Mouse (Mus musculus): ENCODE data around the gene Brd3os.

Brd3os gene

DNA sequence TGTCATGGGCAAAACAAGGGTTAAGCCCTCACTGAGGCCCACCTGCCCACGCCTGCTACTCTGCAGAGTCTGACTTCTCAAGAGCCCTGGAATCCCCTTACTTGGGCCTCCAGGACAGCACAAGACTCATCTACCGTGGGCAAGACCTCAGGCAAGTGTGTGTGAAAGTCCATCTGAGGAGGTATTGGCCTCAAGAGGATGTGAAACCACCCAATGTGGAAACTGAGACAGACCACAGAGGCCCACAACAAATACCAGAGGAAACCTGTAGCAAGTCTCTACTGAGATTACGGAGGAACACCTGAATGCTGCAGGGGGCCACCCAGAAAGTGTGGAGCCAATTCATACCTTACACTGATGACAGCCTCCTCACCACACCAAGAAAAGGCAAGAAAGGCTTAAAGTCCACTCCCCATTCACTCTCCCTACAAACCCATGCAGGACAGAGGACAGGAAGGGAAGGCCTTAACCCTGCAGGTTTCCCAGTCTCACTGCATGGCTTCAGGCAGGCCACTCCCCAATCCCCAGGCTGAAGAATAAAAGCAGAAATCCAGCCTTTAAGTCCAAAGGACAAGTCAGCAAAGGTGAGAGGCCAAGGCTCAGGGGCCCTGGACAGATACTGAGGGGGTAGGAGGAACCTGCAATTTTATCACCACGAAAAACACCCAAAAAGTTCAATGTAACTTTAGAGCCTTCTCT, 27.3 kb downstream of the Brd3os start:
- DNase-seq = no peak

DNA sequence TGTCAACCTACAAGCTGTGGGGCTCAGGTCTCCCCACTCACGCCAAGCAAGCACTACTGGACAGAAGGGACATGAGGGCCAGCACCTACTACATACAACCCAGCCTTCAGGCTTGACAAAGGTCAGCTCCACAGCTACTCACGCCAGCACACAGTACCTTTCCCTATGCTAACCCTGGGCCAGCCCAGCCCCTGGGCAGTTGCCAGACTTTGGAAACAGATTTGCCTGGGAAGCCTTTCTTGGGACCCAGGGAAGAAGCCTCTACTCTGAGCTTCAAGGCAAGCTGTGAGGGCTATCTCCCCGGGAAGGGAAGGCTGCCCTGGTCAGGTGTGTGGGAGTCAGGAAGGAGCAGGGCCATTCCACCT, 27.8 kb downstream of the Brd3os start:
- no peak for DNase-seq

DNA sequence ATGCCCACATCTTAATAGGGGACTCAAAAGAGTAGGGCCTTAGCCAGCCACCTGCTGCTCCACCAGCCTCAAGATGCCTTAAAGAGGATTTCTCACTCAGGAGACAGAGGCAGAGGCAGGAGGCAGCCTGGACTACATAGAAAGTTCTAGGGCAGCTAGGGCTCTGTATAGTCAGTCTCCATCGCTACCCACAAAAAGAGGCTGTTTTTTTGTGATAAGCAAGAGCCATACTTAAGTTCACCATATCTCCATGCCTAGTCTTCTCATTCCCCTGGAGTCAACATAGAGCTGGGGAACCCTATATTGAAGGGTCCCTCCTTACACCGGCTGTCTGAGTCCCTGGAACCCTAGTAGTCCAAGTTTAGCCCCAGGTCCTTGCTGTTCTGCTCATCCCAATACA, 28.4 kb downstream of the Brd3os start:
- no peak for DNase-seq

DNA sequence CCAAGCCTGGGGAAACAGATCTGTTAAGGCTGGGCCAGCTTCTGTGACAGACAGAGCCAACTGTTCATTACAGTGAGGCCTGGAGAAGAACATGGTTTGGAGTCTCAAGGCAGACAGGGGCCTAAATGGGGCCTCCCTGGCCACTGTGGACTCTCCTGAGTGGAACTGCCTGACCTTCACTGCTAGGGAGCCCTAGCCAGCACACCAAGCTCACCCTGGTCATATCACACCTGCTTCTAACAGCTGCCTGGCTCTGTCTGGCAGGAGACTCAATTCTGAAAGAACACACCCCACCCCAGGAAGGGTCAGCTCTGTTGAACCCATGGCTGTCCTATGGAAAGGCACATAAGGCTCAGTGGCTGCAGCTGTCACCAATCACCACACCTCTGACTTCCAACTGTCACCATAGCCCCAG, 29.1 kb downstream of the Brd3os start:
- no peak for DNase-seq

DNA sequence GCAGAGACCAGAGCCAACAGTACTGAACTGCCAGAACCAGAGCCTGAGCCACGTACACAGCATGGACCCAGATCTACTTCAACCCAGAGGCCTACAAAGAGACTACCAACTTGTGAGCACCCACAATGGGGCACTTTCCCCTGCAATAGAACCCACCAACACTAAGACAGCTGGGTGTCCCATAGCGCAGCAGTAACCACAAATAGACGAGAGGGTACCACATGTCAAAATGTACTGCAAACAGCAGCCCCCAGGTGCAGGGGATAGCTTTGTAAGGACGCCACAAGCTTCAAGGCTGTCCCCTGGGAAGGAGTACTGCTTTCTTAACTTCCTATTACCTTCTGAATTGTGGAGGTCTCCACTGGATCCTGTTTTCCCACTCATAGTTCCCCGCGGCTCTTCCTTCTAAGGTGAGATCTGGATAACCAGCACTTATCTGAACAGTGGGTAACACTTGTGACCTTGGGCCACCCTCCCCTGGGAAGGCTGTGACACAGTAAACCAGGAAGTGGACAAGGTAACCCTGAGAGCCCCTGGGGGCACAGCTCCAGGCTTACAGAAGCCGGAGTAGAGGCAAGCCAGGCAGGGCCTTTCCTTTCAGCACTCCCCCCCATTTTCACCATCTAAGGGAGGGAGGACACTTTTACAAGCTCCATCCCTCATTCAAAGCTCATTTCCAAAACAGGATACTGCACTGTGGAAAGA, 31.1 kb downstream of the Brd3os start:
- DNase-seq = no peak

DNA sequence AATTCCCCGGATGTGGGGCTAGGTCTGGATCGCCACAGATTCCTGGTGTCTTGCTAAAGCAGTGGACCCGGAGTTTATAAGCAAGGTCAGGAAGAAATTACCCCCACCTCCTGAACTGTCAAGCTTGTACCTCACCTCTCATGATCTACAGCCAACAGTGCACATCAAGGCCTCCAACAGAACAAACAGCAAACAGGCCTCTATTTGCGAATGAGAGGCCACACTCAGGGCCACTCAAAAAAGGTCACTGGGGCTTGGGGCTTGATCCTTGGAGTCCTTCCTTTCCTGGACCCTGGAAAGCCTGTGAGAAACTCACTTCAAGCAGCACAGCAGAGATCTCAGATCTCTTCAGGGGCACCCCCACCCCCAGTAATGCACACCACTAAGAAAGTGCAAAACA, 31.8 kb downstream of the Brd3os start:
- DNase-seq = no peak

DNA sequence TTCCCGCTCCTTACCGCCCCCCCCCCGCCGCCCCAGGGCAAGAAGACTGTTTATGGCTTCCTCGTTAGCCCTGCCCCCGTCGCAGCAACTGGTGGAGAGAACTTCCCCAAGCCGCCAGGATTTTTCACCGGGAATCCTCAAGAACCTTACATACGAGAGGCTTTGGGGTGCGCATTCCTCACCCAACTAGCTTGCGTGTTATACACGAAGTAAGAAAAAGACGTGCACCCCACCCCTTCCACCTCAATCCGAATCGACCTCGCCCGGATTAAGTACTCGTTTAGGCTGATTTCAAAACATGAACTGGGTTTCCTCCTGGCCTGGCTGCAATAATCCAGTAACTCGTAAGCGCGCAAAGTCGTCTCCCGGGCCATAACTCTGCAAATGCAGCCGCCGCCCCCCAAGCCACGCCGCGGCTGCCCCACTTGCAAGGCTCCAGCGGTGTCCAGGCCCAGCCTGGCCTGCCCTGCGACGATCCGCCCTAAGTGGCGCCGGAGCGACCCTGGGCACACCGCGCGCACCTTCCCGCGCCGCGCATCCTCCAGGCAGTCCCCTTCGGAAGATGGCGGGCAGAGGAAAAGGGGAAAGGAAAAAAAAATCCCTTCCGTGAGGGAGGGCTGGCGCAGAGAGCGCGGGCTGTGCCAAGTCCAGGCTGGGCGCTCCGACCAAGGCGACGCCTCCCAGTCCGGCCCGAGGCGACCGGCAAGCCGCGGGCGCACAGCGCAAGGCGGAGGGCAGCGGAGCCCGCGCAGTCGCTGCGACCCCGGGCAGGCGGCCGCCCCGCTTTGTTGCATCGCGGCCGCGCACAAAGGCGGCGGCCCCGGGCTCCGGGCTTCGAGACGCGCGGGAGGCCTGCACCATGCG, 32.7 kb downstream of the Brd3os start:
- peak; percentile 49 for DNase-seq

DNA sequence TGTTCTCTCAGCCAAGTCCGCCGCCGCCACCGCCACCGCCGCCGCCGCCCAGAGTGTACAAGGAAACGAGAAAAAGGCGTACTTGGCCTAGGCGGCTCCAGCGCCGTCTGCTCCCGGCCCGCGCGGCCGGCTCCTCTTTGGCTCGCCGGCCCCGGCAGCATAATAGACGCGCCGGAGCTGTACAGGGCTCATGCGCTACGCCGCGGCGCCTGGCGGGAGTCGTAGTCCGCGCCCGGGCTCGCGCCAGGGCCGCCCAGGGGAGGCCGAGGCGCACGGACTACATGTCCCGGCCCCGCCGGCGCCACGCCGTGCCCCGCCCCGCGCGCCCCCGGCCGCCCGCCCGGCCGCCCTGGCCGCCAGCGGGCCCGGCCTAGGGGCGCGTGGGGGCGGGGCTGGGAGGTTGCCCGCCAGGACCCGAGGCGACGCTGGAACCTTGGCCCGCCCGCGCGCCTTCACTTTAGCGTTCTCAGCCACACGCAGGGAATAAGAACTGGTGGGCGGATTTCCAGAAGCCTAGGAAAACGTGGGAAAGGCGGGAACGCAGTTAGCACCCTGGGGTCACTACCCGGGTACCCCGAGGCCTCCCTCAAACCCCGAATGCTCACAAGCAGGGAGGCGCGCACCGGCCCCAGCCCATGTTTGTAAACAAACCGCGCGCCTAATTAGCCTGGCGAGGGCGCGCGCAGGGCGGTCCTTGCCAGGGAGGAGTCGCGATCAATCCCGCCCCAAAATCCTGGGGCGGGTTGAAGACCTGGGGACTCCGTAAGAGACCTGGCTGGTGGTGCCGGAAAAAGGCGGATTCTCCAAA, 33.6 kb downstream of the Brd3os start:
- DNase-seq = peak; percentile 92

DNA sequence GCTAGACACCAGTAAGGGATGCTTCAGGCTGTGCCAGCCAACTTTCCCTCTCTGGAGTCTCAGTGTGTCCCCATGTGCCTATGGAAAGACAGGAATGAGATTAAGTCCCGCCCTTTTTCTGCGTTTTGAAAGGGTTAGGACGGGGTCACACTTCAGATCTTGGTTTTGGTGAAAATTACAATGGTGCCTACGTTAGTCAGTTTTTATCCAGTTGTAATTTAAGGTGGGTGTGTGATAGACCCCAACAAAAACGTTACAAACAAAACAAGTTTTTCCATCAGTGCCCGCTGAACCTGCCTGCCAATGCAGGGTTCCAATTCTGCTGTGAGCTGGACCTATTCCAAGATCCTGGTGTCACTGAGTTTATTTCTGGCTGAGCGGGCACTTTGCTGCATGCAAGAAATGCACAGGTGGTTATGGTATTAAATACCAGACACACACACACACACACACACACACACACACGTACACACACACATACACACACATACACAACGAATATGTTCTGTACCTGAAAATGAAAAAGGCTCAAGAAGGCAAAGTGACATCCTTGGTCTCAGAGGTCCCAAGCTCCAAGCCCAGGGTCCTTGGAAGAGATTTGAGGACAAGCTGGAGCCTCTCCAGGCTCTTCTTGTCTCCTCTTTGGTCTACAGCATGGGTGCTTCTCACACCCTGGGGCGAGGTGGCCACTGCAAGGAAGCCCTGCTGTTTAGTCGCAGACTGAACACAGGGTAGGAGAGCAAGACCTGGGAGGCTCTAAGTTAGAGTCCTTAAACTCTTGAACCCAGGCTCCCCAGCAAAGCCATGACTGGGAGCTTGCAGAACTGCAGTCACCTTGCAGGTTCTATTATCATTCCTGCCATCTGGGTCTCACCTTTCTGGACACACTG, 34.4 kb downstream of the Brd3os start:
- peak; percentile 57 for DNase-seq

DNA sequence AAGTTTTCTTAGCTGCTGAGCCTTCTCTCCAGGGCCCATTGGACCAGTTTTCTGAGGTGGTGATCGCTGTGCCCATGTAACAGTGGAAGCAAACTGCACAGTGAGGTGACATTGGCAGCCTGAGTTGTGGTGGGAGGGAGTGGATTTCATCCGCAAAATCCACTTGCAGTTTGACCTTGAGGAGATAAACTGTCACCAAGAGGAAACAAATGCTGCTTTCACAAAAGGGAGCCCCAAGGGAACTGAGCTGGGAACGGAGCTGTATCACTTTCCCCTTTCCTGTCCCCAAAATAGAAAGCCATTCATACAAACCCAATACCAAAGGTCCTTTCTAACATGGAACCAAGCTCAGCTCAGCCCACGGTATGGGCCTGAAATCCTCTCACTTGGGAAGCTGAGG, 37.7 kb downstream of the Brd3os start:
- DNase-seq = no peak

DNA sequence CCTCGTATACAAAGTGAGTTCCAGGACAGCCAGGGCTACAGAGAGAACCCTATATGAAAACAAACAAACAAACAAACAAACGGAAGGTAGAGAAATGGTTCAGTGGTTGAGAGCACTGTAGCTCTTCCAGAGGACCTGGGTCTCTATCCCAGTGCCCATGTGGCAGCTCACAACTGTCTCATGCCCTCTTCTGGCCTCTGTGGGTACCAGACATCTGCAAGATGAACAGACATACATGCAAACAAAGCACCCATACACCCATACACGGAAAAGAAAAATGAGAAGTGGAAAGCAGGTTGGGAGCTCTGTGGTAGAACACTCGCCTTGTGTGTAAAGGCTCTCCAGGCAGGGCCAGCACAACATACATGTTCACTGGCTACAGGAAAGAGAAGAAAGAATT, 38.2 kb downstream of the Brd3os start:
- DNase-seq = no peak

DNA sequence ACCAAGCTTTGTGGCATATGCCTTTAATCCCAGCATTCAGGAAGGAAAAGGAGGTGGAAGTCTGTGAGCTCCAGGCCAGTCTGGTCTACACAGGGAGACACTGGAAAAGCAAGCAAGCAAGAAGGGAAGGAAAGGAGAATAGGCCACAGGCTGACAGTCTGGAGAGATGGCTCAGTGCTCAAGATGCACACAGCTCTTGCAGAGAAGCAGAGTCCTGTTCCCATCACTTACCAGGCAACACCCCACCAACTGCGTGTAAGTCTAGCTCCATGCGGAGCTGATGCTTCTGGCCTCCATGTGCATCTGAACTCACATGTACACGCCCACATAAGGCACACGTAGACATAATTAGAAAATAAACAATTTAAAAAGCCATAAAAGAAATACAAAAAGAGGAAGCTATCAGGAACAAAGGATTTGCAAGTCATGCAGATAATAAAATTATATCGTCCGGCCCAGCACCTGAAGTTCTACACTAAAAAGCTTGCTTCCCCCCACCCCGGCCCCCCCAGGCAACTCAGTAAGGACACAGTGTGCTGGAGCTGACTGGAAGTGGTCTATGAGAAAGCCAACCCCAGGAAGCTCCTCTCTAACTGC, 40.2 kb downstream of the Brd3os start:
- DNase-seq = no peak

DNA sequence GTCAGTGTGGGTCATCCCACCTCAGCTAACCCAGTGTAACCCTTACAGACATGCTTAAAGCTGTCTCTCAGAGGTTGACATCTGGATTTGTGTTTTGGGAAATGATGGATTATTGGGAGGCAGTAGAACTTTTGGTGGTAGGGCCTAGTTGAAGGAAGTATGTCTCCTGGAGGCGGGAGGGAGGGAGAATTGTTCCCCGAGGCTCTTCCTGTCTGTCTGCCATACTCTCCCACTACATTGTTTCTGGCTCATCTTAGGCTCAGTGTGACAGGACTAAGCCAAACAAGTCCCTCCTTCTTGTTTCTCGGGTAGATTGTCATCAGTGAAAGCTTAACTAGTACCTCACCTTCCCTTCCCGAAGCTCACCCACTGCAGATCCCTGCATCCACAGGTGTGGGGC, 44.6 kb downstream of the Brd3os start:
- DNase-seq = no peak

DNA sequence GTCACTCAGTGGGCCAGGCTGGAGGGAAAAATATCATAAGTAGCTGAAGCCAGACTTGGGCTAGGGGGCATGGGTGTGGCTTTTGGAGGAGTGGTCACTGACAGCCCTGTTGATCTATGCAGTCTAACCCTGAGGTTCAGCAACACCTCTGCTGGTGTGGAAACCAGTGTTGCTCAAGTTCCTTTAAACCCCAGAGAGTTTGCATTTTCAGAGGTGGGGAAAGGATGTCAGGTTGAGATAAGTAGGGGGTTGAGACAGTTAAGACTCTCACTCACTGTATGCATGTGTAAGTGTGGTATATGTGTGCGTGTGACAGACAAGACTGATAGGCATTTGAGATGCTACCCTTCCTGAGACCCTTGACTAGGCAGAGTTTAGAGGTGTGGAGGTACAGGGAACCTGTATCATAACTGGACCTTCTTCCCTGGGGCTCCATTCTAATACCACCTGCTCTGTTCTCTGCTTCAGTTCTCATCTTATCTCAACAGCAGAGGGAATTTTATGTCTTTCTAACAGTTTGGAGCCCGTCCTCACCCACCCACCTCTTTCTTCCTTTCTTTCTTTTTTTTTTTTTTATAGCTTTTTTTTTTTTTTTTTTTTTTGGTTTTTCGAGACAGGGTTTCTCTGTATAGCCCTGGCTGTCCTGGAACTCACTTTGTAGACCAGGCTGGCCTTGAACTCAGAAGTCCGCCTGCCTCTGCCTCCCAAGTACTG, 45.4 kb downstream of the Brd3os start:
- DNase-seq = no peak

DNA sequence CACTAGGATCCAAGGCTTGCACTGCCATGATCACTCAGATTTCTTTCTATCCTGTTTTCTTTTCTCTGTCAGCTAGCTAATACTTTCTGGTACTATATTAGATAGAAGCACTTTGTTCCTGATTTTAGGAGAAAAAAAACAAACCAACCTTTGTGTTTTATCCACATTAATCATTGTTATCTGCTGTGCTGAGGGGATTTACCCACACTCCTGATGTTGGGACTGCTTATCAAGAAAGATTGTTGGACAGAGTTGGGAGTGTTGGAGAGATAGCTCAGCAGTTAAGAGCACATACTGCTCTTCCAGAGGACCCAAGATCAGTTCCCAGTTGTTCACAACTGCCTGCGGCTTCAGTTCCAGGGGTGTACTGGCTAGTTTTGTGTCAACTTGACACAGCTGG, 46.2 kb downstream of the Brd3os start:
- no peak for DNase-seq

DNA sequence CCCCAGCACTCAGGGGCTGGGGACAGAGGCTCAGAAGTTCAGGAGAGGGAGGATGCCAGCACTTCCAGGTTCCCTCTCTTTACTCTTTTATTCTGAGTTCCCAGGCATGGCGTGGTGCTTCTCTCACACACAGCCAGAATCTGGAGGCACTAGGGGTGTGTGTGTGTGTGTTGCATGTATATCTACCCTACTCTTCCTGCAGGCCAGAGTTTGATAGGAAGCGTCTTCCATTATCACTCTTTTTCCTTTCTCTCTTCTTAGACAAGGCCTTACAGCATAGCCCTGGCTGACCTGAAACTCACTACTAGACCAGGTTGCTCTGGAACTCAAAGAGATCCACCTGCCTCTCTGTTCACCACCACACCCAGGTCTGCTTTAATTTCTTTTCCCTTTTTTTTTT, 48.8 kb downstream of the Brd3os start:
- DNase-seq = no peak
